Mouse (Mus musculus): ENCODE measurements around the gene Myh7b. TPM values are rescaled to one million over a fixed set of nuclear protein-coding genes. Genes with fewer than 3 reads are reported as not detected.
"Not testable (repeated sequence)": the region's sequence is repeated elsewhere in the genome, so short reads cannot be mapped to it uniquely, and the experiment has no call there.

Gene Myh7b
- polyA plus RNA-seq, 1 experiment, result 12.3 TPM

DNA sequence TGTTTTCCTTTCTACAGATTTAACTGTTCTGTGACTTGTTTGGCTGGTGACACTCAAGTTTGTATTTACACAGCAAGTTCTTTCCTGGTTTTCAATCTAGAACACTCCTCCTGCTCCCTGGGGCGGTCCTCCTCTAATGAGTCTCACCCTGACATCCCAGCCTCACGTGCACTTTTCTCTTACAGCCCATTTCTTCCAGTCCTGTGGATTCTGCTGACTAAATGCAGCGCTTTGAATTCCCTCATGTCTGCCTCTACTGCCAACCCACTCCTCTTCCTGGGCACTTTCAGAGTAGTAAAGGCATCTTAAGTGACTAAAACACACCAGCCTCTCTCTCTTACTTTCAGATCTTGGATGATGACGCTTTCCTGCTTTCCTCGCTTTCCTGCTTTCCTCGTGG lies 19.3 kb upstream of the Myh7b start:
- peaks cover 38% of the 10 kb centered on the region for H3K36me3 ChIP-seq (ENCODE audit: control insufficient read depth)
- H3K4me1 ChIP-seq (ENCODE audit: control insufficient read depth), result peaks cover 82% of the 10 kb centered on the region
- H3K27me3 ChIP-seq (ENCODE audit: control insufficient read depth), result no peaks in the 10 kb centered on the region
- TF ChIP-seq TAL1 (IDR thresholded peaks at IDR 0.05; ENCODE audit: low read length) (no peak), GATA1 (IDR thresholded peaks at IDR 0.05; ENCODE audit: low read length) (no peak)
- peak overlapping the region; percentile 95 for H3K4me3 ChIP-seq (replicated peaks)
- H3K9me3 ChIP-seq (ENCODE audit: control insufficient read depth, low read length), result no peaks in the 10 kb centered on the region

- TF ChIP-seq GATA1 (IDR thresholded peaks at IDR 0.05; ENCODE audit: low read length) (no peak), TAL1 (IDR thresholded peaks at IDR 0.05; ENCODE audit: low read length) (no peak)
- H3K9me3 ChIP-seq (ENCODE audit: control insufficient read depth, low read length), result no peaks in the 10 kb centered on the region
- H3K4me3 ChIP-seq (replicated peaks), result peak within 1 kb of the TSS; percentile 95
- H3K27me3 ChIP-seq (ENCODE audit: control insufficient read depth), result no peaks in the 10 kb centered on the region
- peaks cover 32% of the 10 kb centered on the region for H3K36me3 ChIP-seq (ENCODE audit: control insufficient read depth)
- H3K4me1 ChIP-seq (ENCODE audit: control insufficient read depth), result peaks cover 87% of the 10 kb centered on the region
These were observed 18.7 kb upstream of the Myh7b start, which contains the start of gene Gss for GRCm38 (mm10) chr2:155592137-155592853. TSS of gene Gss (minus strand) at chr2:155592810.

- H3K9me3 ChIP-seq (ENCODE audit: control insufficient read depth, low read length), result no peaks in the 10 kb centered on the region
- H3K36me3 ChIP-seq (ENCODE audit: control insufficient read depth), result peaks cover 26% of the 10 kb centered on the region
- no peak for TF ChIP-seq GATA1 (IDR thresholded peaks at IDR 0.05; ENCODE audit: low read length)
- no peak for TF ChIP-seq TAL1 (IDR thresholded peaks at IDR 0.05; ENCODE audit: low read length)
- peaks cover 86% of the 10 kb centered on the region for H3K4me1 ChIP-seq (ENCODE audit: control insufficient read depth)
- no peaks in the 10 kb centered on the region for H3K27me3 ChIP-seq (ENCODE audit: control insufficient read depth)
- H3K4me3 ChIP-seq (replicated peaks), result peak overlapping the region; percentile 95
These were observed 18.1 kb upstream of the Myh7b start for GRCm38 (mm10) chr2:155592854-155593283.

DNA sequence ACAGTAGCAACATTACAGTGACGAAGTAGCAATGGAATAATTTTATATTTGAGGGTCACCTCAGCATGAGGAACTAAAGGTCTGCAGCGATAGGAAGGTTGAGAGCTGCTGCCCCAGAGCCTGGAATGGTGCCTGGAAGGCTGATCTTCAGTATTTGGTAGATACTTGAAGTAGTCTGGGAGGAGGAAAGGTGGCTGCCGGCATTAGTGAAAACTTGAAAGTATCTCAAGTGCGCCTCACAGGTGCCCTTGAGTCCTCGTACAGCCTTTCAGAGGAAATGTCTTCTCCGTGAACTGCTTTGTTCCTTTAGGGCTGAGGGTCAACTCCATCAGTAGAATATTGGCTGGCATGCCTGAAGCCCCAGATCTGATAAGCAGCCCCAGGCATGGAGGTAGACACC lies 15.5 kb upstream of the Myh7b start:
- TF ChIP-seq GATA1 (IDR thresholded peaks at IDR 0.05; ENCODE audit: low read length), result no peak
- TF ChIP-seq TAL1 (IDR thresholded peaks at IDR 0.05; ENCODE audit: low read length), result no peak
- Histone ChIP-seq H3K36me3 (ENCODE audit: control insufficient read depth) (peaks cover 6% of the 10 kb centered on the region), H3K4me1 (ENCODE audit: control insufficient read depth) (peaks cover 79% of the 10 kb centered on the region), H3K27me3 (ENCODE audit: control insufficient read depth) (no peaks in the 10 kb centered on the region), H3K4me3 (replicated peaks) (no peak overlapping the region), H3K9me3 (ENCODE audit: control insufficient read depth, low read length) (no peaks in the 10 kb centered on the region)

DNA sequence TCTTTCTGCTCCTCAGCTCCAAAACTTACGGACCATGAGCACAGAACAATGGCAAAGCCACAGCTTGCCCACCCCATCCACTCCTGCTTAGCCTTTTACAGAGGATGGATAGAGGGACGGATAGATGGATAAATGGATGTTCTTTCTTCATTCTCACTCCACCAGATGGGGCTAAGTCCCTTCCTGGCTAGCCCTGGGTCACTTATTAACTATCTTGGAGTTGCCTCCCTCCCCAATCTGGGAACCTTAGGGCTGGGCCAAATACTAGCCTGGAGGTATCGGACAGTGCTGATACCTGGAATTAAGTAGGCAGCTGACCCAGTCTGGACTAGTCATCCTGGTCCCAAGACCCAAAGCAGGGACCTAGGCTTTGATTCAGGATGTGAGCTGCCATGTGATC lies 7.3 kb upstream of the Myh7b start:
- no peak for TF ChIP-seq TAL1 (IDR thresholded peaks at IDR 0.05; ENCODE audit: low read length)
- TF ChIP-seq GATA1 (IDR thresholded peaks at IDR 0.05; ENCODE audit: low read length), result no peak
- Histone ChIP-seq H3K4me3 (replicated peaks) (no peak overlapping the region), H3K9me3 (ENCODE audit: control insufficient read depth, low read length) (no peaks in the 10 kb centered on the region), H3K4me1 (ENCODE audit: control insufficient read depth) (peaks cover 82% of the 10 kb centered on the region), H3K36me3 (ENCODE audit: control insufficient read depth) (peaks cover 16% of the 10 kb centered on the region), H3K27me3 (ENCODE audit: control insufficient read depth) (no peaks in the 10 kb centered on the region)

- H3K4me1 ChIP-seq (ENCODE audit: control insufficient read depth), result peaks cover 84% of the 10 kb centered on the region
- peak overlapping the region; percentile 61 for H3K4me3 ChIP-seq (replicated peaks)
- H3K27me3 ChIP-seq (ENCODE audit: control insufficient read depth), result no peaks in the 10 kb centered on the region
These were observed 6.3 kb upstream of the Myh7b start for GRCm38 (mm10) chr2:155604560-155605235.

DNA sequence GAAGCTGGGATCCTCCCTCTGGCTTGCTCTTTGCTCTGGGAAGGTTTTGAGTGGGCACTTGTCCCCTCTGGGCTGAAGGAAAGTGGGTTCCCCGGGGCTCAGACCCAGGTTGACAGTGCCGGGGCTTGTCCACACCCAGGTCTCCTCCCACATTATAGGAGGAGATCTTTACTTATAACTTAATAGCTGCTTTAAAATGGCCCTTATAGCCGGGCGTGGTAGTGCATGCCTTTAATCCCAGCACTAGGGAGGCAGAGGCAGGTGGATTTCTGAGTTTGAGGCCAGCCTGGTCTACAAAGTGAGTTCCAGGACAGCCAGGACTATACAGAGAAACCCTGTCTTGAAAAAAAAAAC lies 5.8 kb upstream of the Myh7b start:
- peaks cover 86% of the 10 kb centered on the region for H3K4me1 ChIP-seq (ENCODE audit: control insufficient read depth)
- H3K9me3 ChIP-seq (ENCODE audit: control insufficient read depth, low read length); H3K27me3 ChIP-seq (ENCODE audit: control insufficient read depth): not testable (repeated sequence)
- H3K4me3 ChIP-seq (replicated peaks), result peak overlapping the region; percentile 61
- peaks cover 16% of the 10 kb centered on the region for H3K36me3 ChIP-seq (ENCODE audit: control insufficient read depth)

More at GRCm38 (mm10) chr2:155604560-155605235, 6.3 kb upstream of the Myh7b start:
- Histone ChIP-seq H3K36me3 (ENCODE audit: control insufficient read depth) (peaks cover 16% of the 10 kb centered on the region), H3K9me3 (ENCODE audit: control insufficient read depth, low read length) (no peaks in the 10 kb centered on the region)
- TF ChIP-seq TAL1 (IDR thresholded peaks at IDR 0.05; ENCODE audit: low read length), result no peak
- TF ChIP-seq GATA1 (IDR thresholded peaks at IDR 0.05; ENCODE audit: low read length), result peak; percentile 55

GRCm38 (mm10) chr2:155606360-155606759 lies 4.7 kb upstream of the Myh7b start:
- H3K4me3 ChIP-seq (replicated peaks), result no peak overlapping the region
- H3K36me3 ChIP-seq (ENCODE audit: control insufficient read depth), result peaks cover 22% of the 10 kb centered on the region
- peaks cover 91% of the 10 kb centered on the region for H3K4me1 ChIP-seq (ENCODE audit: control insufficient read depth)
- TF ChIP-seq GATA1 (IDR thresholded peaks at IDR 0.05; ENCODE audit: low read length) (no peak), TAL1 (IDR thresholded peaks at IDR 0.05; ENCODE audit: low read length) (no peak)
- H3K27me3 ChIP-seq (ENCODE audit: control insufficient read depth), result no peaks in the 10 kb centered on the region
- H3K9me3 ChIP-seq (ENCODE audit: control insufficient read depth, low read length), result no peaks in the 10 kb centered on the region

DNA sequence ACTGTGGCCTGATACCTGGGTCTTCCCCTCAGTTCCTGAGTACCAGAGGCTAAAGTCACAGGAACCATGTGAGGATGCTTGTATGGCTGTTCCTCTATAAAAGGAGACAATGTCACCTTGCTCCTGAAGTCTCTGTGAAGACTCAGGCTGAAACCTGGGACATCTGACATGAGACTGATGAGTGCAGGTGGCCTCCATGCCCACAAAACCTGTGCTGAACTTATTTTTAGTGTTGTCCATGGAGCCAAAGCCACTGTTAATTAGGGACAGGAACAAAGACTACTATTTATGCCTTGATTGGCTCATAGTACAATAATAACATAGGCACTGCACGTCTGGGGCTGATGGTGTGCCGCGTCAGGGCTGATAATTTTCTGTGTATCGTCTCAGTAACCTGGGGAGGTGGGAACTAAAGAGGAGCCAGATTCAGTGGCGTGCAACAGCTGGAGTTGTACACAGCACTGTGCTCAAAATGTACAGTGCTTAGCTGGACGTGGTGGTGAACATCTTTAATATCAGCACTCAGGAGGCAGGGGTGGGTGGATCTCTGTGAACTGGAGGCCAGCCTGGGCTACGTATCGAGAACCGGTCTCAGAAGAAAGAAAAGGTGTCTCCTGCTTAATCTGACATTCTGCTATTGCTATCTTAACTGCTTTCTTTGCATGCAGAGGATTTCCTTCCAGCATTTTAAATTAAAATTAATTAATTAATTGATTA lies 980 bp downstream of the Myh7b start:
- no peaks in the 10 kb centered on the region for H3K27me3 ChIP-seq (ENCODE audit: control insufficient read depth)
- no peak for TF ChIP-seq GATA1 (IDR thresholded peaks at IDR 0.05; ENCODE audit: low read length)
- TF ChIP-seq TAL1 (IDR thresholded peaks at IDR 0.05; ENCODE audit: low read length), result no peak
- peaks cover 93% of the 10 kb centered on the region for H3K4me1 ChIP-seq (ENCODE audit: control insufficient read depth)
- H3K9me3 ChIP-seq (ENCODE audit: control insufficient read depth, low read length), result no peaks in the 10 kb centered on the region
- H3K4me3 ChIP-seq (replicated peaks), result peak overlapping the region; percentile 78
- H3K36me3 ChIP-seq (ENCODE audit: control insufficient read depth), result peaks cover 19% of the 10 kb centered on the region

Data from erythroblast, embryonic 14.5 days (primary cell).